8 mouse cellular contexts compared by ENCODE assay signal in genomic region chr7:79147931-79148653, GRCm38 (mm10). TPM values are rescaled to one million over a fixed set of nuclear protein-coding genes. Genes with fewer than 3 reads are reported as not detected.
A peak's percentile ranks its signal among the peaks of the same experiment; 100 is the strongest.
DNase-seq lines count a peak whose midpoint lies in the region; ATAC-seq and TF ChIP-seq lines count a peak whose summit lies in the region.

No protein-coding gene starts in this region.

- no peak for ATAC-seq in erythroblast, adult 5-6 weeks (replicated peaks; ENCODE audit: low FRiP score, poor library complexity, severe bottlenecking)

- no peak for TF ChIP-seq POLR2A in brain, embryonic 14.5 days (IDR thresholded peaks at IDR 0.05; ENCODE audit: borderline replicate concordance, extremely low read depth, insufficient read depth, insufficient read length, poor library complexity, severe bottlenecking)

- H3K9me3 ChIP-seq in erythroblast, embryonic 14.5 days (ENCODE audit: control insufficient read depth, low read length), result no peaks in the 10 kb centered on the region

- no peaks in the 10 kb centered on the region; the same call in 1 of the 2 replicates for H3K36me3 ChIP-seq in erythroblast, embryonic 14.5 days (ENCODE audit: control insufficient read depth)

- peaks cover 5% of the 10 kb centered on the region for H3K27me3 ChIP-seq in erythroblast, embryonic 14.5 days (ENCODE audit: control insufficient read depth)

- TF ChIP-seq CTCF in brain, embryonic 14.5 days (IDR thresholded peaks at IDR 0.05; ENCODE audit: borderline replicate concordance, extremely low read depth, insufficient read depth, insufficient read length), result no peak

- peak; percentile 30 for DNase-seq in brain, embryonic 14.5 days (ENCODE audit: low read depth)
- peak; percentile 33 for DNase-seq in heart, postnatal 4 days
- DNase-seq in lung, adult 18-20 months, result peak; percentile 34 to 35
- peak; percentile 34 for DNase-seq in retina, postnatal 1 day
- DNase-seq in frontal cortex, postnatal 25 days (ENCODE audit: low spot score in 2 of 2), result no peak
- no peak for DNase-seq in right cerebral cortex, postnatal 4 days

- peak overlapping the region; percentile 62 for H3K4me3 ChIP-seq in erythroblast, embryonic 14.5 days (replicated peaks)

- H3K4me1 ChIP-seq in erythroblast, embryonic 14.5 days (ENCODE audit: control insufficient read depth), result peaks cover 9% of the 10 kb centered on the region

RNA-seq across cellular contexts. Expression of gene Mfge8, which starts 0.8 kb away (rescaled TPM):
- 0.30 and 0.39 TPM in 2 replicates for polyA plus RNA-seq in erythroblast, embryonic 14.5 days (2012)
- total RNA-seq in erythroblast, adult 5-6 weeks (2015; ENCODE audit: low replicate concordance), result not detected in 2 replicates
- 1.1 and 2.7 TPM in 2 replicates for total RNA-seq in erythroblast, adult 5-6 weeks (2017; ENCODE audit: low replicate concordance)
- 129 and 131 TPM in 2 replicates for polyA plus RNA-seq in brain, embryonic 14.5 days (2012; rRNA removed)
- total RNA-seq in heart, postnatal 4 days (2021), result 100 to 1,000 TPM; 177 to 178 TPM

RNA-seq across cellular contexts. Expression of gene Hapln3, which starts 17.3 kb away (rescaled TPM):
- polyA plus RNA-seq in erythroblast, embryonic 14.5 days (2012), result not detected in 2 replicates
- not detected in 2 replicates for total RNA-seq in erythroblast, adult 5-6 weeks (2015; ENCODE audit: low replicate concordance)
- total RNA-seq in erythroblast, adult 5-6 weeks (2017; ENCODE audit: low replicate concordance), result not detected in 2 replicates
- polyA plus RNA-seq in brain, embryonic 14.5 days (2012; rRNA removed), result 2.2 and 2.6 TPM in 2 replicates
- total RNA-seq in heart, postnatal 4 days (2021), result 1 to 10 TPM in 1 of 2 experiments, under 1 TPM in 1; 0.92 to 1.3 TPM

Comparison
In these comparisons a context has a peak if more than half of its experiments do, and no peak if none do; other contexts are left out.
1. DNase-seq: peak in brain, embryonic 14.5 days (single experiment), heart, postnatal 4 days (single experiment), lung, adult 18-20 months (2 of 2) and retina, postnatal 1 day (single experiment); none in frontal cortex, postnatal 25 days (0 of 2) and right cerebral cortex, postnatal 4 days (single experiment).
2. RNA of gene Mfge8, which starts 0.8 kb away (total RNA-seq): 177 to 178 TPM in heart, postnatal 4 days; 1.1 to 2.7 TPM in erythroblast, adult 5-6 weeks; every median in the first group is over 10 times any median in the second.